Mouse (Mus musculus) embryo, embryonic 10 days (tissue): ENCODE results near the gene Crim1.

Source experiments
- DNase-seq: peaks from one replicate; pipeline ENCODE4 v3.0.0-alpha.2; 2015; ENCODE audit warnings: low spot score

Gene Crim1

GRCm38 (mm10) chr17:78326381-78326780 lies 126.3 kb downstream of the Crim1 start:
- no peak for DNase-seq

DNA sequence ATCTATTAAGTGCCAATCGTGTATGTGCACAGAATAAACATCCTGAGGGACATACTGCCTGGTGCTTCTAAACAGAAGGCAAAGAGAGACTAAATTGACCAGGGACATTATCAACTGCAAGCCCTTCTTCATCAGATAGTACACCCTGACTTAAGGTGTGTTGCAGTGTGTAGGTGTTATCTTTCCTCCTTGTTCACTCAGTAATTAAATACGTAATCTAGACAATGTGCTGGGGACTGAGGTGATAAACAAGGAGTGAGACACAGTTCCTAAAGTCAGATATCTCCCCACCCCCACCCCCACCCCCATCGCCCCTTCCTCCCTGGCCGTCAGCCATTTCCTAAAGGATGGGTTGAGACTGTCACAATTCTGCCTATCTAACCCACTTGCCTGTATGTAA lies 127.1 kb downstream of the Crim1 start:
- DNase-seq, result no peak

GRCm38 (mm10) chr17:78328287-78328686 lies 128.2 kb downstream of the Crim1 start:
- DNase-seq, result peak; percentile 37

DNA sequence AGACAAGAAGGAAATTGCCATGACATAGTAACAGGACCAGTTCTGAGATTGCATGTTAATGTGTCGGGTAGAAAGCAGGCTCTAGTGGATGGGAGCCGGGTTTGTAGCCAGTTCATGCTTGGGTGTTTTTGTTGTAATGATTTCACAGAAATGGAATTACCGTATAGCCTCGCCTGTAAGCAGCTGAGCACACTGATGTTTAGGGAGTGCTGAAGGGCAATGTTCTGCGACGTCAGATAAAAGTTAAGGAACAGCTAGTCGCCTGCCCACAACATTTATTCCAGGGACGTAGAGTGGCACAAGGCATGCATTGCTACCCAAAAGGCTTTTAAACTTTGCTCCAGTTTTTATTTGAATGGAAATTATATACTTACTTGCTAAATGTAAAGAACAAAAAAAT lies 131.4 kb downstream of the Crim1 start:
- DNase-seq, result no peak

DNA sequence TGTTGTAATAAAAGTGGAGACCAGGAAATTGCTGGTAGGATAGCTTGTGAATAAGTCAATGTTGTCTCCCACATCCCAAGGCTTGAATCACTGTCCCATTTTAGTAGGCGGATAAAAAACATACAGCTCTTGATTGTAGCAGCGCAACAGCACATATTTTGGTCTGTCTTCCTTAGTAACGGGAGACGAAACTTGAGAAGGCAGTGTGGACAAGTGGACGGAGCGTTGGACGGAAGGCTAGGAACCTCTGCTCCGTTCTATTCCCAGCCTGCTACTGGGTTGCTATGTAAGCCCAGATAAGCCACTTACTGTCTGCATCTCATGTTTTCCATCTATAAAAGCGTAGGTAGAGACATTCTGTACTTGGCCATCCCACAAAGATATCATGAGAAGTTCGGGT lies 133.2 kb downstream of the Crim1 start:
- DNase-seq, result no peak

DNA sequence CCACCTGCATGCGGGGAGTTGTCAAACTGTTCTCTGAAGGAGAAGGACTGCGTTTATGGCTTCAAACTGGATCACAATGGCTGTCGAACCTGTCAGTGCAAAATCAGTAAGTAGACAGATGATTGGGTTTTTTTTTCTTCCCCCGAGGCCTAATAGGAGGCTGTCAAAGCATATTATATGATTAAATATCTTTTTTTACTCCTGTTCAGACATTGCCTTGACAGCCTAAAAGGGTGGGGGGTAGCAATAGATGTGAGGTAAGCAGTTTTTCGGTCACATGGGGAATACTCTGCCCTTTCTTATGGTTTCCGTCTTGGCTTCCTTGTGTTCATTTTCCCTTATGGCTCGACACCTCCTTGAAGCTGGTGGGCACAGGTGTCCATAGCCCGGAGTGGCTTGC lies 135.2 kb downstream of the Crim1 start:
- no peak for DNase-seq

DNA sequence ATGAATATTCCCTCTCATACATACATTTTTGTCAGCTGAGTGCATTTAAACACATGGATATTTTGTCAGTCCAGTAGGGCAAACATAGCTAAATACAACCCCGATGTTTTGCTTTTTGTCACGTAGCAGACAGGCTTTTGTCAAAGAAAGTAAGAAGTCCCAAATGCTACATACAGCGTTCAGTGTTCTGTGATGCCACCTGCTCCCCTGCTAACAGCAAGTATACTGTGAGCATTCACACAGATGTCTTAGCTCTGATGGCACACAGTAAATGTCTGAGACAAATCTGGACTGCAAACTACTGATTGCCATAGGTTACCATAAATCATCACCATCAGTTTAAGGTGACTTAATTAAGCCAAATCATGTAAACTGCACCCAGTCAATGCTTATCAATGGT lies 143.6 kb downstream of the Crim1 start:
- no peak for DNase-seq

DNA sequence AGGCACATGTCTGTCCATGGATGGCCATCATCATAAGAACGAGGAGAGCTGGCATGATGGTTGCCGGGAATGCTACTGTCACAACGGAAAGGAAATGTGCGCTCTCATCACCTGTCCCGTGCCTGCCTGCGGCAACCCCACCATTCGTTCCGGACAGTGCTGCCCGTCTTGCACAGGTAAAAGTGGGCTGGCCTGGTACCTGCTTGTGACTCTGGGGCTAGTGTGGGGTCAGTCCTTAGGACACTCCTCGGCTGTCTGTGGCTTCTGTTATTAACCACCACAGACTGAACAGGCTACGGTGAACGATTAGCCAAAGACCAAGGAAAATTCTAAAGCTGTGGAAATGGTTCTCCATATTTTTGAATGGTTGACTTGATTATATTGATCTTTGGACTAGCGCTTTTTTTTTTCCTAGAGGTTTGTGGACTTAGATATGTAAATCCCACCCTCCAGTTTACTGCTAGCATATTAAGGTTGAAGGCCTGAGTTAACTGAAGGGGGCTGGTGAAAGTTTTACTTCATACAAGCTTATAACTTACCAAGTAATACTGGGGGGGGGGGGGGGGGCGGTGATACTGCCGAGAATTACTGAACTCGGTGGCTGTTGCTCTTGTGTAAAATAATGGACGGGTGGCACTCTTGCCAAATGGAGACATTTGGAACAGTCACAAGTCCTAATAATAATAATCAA lies 147.2 kb downstream of the Crim1 start:
- DNase-seq, result no peak

GRCm38 (mm10) chr17:78351676-78352499 lies 151.8 kb downstream of the Crim1 start:
- DNase-seq, result no peak

DNA sequence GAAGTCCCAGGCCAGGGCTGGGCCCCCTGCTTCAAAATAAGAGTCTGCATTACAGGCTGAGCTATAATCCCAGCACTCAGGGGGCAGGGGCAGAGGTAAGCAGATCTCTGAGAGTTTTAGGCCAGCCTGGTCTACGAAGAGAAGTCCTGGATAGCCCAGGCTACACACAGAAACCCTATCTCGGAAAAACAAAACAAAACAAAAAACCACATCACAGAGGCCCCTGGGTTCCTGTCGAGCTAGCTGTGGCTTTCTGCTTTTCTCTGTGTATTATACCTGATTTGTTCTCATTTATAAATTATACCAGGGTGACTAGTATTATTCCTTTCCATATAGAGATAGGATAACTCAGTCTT lies 152.4 kb downstream of the Crim1 start:
- DNase-seq, result no peak

DNA sequence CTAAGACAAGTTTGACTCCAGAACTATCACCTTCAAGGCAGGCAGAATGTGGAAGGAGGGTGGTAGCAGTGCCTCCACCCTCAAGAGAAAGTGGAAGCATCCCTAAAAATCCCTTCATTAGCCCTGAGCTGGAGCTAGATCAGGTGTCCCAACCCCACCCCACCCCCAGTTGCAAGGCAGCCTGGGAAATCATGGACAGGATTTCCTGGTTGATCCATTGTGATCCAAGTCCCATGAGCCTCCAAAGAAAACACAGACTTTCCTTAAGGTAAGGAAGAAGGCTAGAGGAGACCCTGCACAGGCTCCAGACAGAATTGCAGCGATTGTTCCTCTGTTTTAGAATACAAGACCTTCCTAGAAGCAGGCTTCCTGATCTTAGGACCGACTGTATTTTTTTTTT lies 154.4 kb downstream of the Crim1 start:
- no peak for DNase-seq

DNA sequence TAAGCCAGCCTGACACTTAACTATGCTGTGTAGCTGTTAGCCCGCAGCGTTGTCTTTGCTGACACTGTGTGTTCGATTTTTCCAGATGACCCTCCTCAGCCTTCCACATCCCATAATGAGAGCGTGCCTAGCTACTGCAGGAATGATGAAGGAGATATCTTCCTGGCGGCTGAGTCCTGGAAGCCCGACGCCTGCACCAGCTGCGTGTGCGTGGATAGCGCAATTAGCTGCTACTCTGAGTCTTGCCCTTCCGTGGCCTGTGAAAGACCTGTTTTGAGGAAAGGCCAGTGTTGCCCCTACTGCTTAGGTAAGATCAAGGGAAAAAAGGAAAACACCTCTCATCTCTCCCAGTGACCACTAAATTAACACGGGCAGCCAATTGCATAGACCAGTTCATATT lies 154.8 kb downstream of the Crim1 start:
- DNase-seq, result no peak

- DNase-seq, result no peak
These were observed 155.6 kb downstream of the Crim1 start for GRCm38 (mm10) chr17:78355611-78356010.

- DNase-seq, result no peak
These were observed 157.7 kb downstream of the Crim1 start for GRCm38 (mm10) chr17:78357753-78358152.

- no peak for DNase-seq
These were observed 158.2 kb downstream of the Crim1 start for GRCm38 (mm10) chr17:78358251-78358726.

GRCm38 (mm10) chr17:78361939-78362728 lies 162.1 kb downstream of the Crim1 start:
- no peak for DNase-seq

DNA sequence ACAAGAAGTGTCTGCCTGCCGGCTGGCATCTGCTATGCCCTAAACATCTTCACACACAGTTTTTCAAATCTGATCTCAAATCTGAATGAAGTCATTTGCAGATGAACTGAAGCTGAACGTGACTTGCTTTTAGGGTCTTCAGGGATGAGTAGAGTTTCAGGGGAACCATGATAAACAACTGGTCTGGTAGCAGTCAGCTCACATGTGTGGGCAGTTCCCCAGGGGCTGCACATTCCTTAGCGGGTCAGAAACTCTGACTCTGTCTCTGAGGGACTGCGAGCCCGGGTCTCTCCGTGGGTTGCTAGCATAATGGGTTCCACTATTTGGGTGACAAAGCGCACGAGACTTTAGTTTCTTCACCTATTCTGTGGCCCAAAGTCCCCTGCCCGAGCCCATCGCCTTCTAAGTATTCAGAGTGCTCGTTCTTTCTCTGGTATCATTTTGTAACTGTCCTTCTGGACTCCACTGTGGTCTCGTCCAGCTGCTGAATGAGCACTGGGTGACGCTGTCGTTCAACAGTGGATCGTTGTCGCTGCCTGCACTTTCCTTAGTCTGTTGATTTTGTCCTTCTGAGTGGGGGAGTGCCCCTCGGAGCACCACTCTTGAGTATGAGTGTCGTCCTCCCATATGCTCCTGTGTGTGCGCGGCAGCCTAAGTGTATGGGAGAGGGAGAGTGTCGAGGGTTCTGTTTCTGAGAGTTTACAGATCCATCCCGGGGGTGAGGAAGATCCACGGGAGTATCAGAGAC lies 164.7 kb downstream of the Crim1 start:
- no peak for DNase-seq

GRCm38 (mm10) chr17:78366070-78366469 lies 166.0 kb downstream of the Crim1 start:
- no peak for DNase-seq

- DNase-seq, result no peak
These were observed 168.4 kb downstream of the Crim1 start for GRCm38 (mm10) chr17:78368481-78368880.

DNA sequence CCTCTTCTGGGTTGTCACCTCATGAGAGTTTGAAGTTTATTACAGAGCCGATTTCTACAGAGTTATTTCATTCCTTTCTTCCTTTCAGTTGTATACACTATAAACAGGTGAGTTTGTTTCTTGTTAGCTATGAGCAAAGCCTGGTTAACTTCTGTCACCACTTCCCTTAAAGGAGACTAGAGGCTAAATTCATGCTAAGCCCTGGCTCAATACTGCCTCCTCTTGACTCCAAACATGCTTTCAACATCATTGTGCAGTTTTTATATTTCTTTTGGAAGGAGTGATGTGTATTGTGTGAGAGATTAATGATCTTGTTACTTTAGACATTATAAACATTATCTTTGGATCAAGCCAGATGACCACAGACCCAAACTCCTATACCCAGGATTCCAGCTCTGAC lies 170.4 kb downstream of the Crim1 start:
- no peak for DNase-seq

DNA sequence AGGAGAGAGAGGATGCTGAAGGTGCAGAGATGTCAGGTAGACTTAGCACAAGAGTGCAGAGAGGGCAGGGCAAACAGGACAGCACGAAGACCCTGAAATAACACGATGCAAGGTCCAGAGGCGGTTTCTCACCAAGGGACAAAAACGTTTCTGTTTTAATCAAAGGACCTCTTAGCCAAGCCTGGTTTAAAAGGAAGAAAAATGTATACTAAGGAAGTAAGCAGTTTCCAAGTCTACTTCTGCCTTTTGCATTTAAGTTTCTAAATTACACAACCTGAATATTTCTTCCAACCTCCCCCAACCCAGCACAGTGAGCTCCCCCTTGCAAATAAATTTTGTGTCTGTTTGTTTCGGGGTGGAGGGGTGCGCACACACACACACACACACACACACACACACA lies 173.1 kb downstream of the Crim1 start:
- DNase-seq, result no peak

DNA sequence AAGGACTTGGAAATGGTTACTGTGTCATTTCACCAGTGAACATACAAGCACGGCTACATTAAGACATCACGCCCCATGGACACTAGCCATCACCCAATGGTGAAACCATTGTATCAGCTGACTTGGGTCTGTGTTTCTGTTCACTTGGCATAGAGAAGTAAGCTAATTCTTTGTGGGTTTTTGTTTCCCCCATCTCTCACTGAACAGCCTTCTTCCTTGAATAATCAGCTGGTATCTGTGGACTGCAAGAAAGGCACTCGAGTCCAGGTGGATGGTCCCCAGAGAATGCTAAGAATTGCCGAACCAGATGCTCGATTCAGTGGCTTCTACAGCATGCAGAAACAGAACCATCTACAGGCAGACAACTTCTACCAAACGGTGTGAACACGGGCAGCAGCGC lies 173.8 kb downstream of the Crim1 start:
- no peak for DNase-seq
